Mouse (Mus musculus) liver, adult (tissue): ENCODE results near the gene Sv2c.
A peak's percentile ranks its signal among the peaks of the same experiment; 100 is the strongest.

Source experiments
- GATA4 ChIP-seq: IDR thresholded peaks from 2 replicates; pipeline ENCODE4 v1.6.1; 2014; ENCODE audit warnings: mild to moderate bottlenecking, low read length; ENCODE audit not compliant: insufficient replicate concordance

Sv2c gene

GRCm38 (mm10) chr13:95960477-95961185 lies 171.7 kb downstream of the Sv2c start:
- TF ChIP-seq GATA4, result no peak

DNA sequence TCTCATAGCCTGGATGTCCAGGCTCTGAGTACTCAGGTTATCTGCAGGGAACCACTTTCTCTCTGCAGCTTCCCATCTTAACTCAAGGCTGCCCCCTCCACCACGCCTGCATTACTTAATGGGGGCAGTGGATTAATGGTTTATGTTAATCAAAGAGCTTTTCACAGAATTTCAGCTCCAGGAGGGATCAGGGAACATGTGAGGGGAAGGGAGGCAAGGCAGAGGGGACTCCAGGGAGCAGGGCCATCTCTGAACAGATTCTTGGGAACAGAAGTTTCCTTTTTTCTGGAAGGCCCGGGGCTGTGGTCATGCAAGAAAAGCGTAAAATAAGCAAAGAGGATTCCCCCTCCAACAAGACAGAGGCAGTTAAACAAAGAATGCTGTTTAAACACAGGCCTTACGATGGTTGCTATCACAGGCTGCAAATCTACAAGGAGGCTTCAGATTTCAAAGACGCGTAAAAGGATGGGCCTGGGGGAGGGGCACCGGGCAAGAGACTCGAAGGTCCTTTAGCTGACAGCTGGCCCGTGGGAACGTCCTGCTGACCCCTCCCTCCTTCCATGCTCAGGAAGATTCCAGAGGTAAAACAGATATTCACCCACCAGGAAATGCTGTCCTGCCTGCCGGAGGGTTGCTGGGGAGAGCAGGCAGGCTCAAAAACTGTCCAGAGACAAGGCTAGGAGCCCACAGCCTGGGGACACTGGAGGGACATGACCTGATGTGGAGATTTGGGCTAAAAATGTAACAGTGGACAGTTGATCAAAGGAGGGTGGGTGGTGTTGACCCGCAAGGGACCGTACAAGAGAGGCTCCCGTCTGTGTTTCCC lies 172.5 kb downstream of the Sv2c start:
- no peak for TF ChIP-seq GATA4

- TF ChIP-seq GATA4, result no peak; the same call in 1 of the 2 replicates
Observed at GRCm38 (mm10) chr13:95957134-95957533, 175.2 kb downstream of the Sv2c start.

GRCm38 (mm10) chr13:95956327-95956781 lies 176.0 kb downstream of the Sv2c start:
- TF ChIP-seq GATA4, result no peak

DNA sequence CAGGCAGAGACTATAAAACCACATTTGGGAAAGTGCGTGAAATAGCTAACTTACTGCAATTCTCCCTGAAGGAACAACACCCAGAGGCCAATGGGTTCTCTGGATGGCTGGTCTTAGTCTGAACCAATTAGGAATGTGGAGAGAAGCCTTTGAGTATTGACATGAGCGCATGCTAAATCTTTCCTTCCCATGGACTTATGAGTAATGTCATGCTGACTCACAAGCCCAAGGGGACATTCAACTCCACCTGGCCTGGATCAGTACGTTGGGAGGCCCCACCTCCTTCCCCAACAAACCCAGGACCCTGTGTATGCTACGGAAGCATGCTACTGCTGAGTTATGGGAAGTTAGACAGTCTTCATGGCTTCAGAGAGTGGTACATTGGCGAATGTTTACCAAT lies 177.2 kb downstream of the Sv2c start:
- no peak for TF ChIP-seq GATA4

GRCm38 (mm10) chr13:95953636-95954035 lies 178.7 kb downstream of the Sv2c start:
- no peak for TF ChIP-seq GATA4

DNA sequence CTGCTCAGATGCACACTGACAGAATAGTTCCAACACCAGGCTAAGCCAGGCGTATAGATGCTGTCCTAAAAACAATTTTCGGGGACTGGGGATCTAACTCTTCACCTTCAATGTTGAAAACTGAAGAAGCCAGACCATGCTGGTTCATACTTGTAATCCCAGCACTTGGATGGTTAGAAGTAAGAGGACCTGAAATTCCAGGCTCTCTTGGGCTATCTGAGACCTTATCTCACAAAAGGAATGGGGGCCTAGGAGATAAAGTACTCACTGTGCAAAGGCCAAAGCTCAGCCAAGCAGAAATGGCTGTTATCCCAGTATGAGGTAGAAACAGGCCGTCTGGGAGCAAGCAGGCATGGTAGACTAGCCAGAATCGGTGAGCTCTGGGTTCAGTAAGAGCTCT lies 180.1 kb downstream of the Sv2c start:
- TF ChIP-seq GATA4, result peak; percentile 10; the same call in 1 of the 2 replicates

GRCm38 (mm10) chr13:95951098-95951894 lies 181.1 kb downstream of the Sv2c start:
- TF ChIP-seq GATA4, result no peak

GRCm38 (mm10) chr13:95950434-95951091 lies 181.8 kb downstream of the Sv2c start:
- TF ChIP-seq GATA4, result no peak

GRCm38 (mm10) chr13:95949356-95949755 lies 183.0 kb downstream of the Sv2c start:
- peak; percentile 42; the same call in 1 of the 2 replicates for TF ChIP-seq GATA4

DNA sequence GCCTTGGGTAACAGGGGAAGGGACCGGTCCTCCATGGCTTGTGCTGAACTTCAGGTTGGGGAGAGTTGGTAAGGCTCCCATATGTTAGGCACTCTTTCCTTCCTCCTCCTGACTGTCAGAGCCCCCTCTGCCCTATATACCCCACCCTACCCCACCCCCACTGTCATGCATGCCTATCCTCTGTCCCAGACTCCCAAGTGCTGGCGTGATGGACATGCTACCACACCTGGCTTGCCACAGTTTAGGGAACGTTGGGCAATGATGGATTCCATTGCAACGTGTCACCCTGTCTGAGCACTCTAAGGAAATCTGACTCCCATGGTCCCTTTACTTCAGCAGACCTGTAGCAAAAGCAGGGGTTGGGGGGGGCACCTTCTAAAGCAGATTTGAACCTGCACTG lies 183.6 kb downstream of the Sv2c start:
- TF ChIP-seq GATA4, result no peak

DNA sequence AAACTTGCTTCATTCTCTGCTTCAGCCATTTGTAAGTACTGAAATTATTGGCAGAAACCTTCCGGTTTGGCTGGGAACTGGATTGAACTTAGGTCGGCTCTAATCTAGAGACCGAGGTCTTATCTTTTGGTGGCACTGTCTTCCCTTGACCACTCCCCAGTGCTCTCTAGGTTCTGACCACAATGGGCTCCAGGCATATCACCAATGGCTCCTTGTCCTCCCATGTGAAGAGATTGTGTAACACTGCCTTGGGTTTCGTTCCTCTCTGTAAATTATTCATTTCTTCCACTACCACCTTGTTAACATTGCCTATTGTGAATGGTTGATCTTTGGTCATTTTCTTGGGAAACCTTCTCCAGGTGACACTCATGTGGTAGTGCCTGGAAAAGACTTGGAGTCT lies 184.0 kb downstream of the Sv2c start:
- no peak for TF ChIP-seq GATA4

DNA sequence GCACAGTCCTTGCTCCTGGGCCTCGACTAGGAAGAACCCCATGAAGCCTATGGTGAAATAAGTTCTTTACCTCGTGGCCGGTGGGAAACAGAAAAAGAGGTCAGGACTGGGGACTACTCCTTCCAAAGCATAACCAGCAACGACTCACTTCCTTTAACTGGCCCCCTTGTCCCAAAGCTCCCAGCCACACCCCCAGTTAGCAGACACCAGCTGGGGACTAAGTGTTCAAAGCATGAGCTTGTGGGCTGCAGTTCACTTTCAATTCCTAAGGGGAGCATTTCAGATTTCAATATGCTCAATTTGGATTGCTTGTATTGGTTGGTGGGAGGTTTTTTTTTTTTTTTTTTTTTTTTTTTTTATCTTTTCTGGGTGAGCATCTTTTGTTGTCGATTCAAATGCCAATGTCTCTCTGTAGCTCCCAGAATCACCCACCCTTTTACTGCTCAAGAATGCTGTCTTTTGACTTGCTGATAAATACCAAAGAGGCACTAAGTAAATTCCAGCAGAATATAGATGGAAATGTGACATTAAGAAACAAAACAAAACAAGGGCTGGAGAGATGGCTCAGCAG lies 186.4 kb downstream of the Sv2c start:
- no peak for TF ChIP-seq GATA4

- TF ChIP-seq GATA4, result no peak
Observed at GRCm38 (mm10) chr13:95944621-95945020, 187.8 kb downstream of the Sv2c start.
